Mouse (Mus musculus) forebrain, embryonic 11.5 days (tissue): ENCODE results near the gene Ppp6r2. TPM values are rescaled to one million over a fixed set of nuclear protein-coding genes. Genes with fewer than 3 reads are reported as not detected.

Experiments
- ATAC-seq: fragments of 200-750 bp; cut with Nextera tagmentation; replicated peaks from 2 replicates; pipeline ENCODE4 v1.8.0; 2017; ENCODE audit warnings: moderate TSS enrichment; ENCODE audit not compliant: low FRiP score
- DNase-seq: peaks from one replicate; pipeline ENCODE4 v3.0.0-alpha.2; 2017; ENCODE audit warnings: low spot score
- H3K27ac ChIP-seq: fragments of 300-500 bp; sonication (generic); 2 replicates; pipeline ENCODE4 v1.5.1; 2014; ENCODE audit warnings: low read depth, low read length
- H3K27me3 ChIP-seq: fragments of 300-500 bp; sonication (generic); 2 replicates; pipeline ENCODE4 v1.6.1; 2014; ENCODE audit warnings: mild to moderate bottlenecking, low read length, mixed read lengths; ENCODE audit not compliant: control insufficient read depth, insufficient read depth
- H3K36me3 ChIP-seq: fragments of 300-500 bp; sonication (generic); 2 replicates; pipeline ENCODE4 v1.6.1; 2014; ENCODE audit warnings: mild to moderate bottlenecking, low read length, moderate library complexity, mixed read lengths; ENCODE audit not compliant: control insufficient read depth, insufficient read depth
- H3K4me1 ChIP-seq: fragments of 300-500 bp; sonication (generic); replicated peaks from 2 replicates; pipeline ENCODE4 v1.6.1; 2014; ENCODE audit warnings: low read length, mixed read lengths; ENCODE audit not compliant: control insufficient read depth, insufficient read depth
- H3K4me2 ChIP-seq: fragments of 300-500 bp; sonication (generic); 2 replicates; pipeline ENCODE4 v1.6.1; 2014; ENCODE audit warnings: low read depth, mild to moderate bottlenecking, low read length, moderate library complexity, mixed read lengths; ENCODE audit not compliant: severe bottlenecking
- H3K4me3 ChIP-seq: fragments of 300-500 bp; sonication (generic); 2 replicates; pipeline ENCODE4 v1.5.1; 2014; ENCODE audit warnings: low read depth, low read length
- H3K9ac ChIP-seq: fragments of 300-500 bp; sonication (generic); 2 replicates; pipeline ENCODE4 v1.6.1; 2014; ENCODE audit warnings: low read length
- H3K9me3 ChIP-seq: fragments of 300-500 bp; sonication (generic); 2 replicates; pipeline ENCODE4 v1.6.1; 2016; ENCODE audit warnings: low read length, mixed read lengths; ENCODE audit not compliant: control insufficient read depth
- WGBS: fragments of 180-500 bp; shearing (Covaris S2); extraction: QIAGEN DNeasy Blood & Tissue Kit; methylation state at CpG from one replicate; pipeline ENCODE4 v1.1.7; 2014; 5-methylcytosine and 5-hydroxymethylcytosine counted together
- microRNA-seq: library from miRNA; unstranded; fragments of <30 nt; microRNA quantifications from one replicate; pipeline ENCODE4, GENCODE M21; 2016; ENCODE audit not compliant: insufficient number of aligned reads
- polyA plus RNA-seq: library from polyadenylated mRNA; unstranded; fragments of >200 nt; fragmentation: Nextera tagmentation; extraction: Ambion mirVana; gene quantifications from 2 replicates; pipeline ENCODE4 v1.2.1, GENCODE M21; 2014

Gene Ppp6r2
- polyA plus RNA-seq, 1 experiment from 2014 or later: 45.1 TPM

- Histone ChIP-seq H3K9ac (no peak overlapping the region), H3K4me2 (no peak overlapping the region), H3K9me3 (no peaks in the 10 kb centered on the region), H3K4me1 (no peaks in the 10 kb centered on the region), H3K36me3 (no peaks in the 10 kb centered on the region), H3K4me3 (no peak overlapping the region), H3K27ac (no peak overlapping the region), H3K27me3 (no peaks in the 10 kb centered on the region)
- WGBS: 84% methylated on average over 17 of the region's 17 CpGs
- ATAC-seq (no peak), DNase-seq (no peak)
Measured at GRCm38 (mm10) chr15:89334774-89335537, 123.6 kb downstream of the Ppp6r2 start.

- H3K4me2 ChIP-seq: no peak overlapping the region
- ATAC-seq: no peak
Measured at GRCm38 (mm10) chr15:89336422-89336821, 125.1 kb downstream of the Ppp6r2 start.

More at GRCm38 (mm10) chr15:89336422-89336821, 125.1 kb downstream of the Ppp6r2 start:
- Histone ChIP-seq H3K9ac (no peak overlapping the region), H3K9me3 (no peaks in the 10 kb centered on the region), H3K4me1 (no peaks in the 10 kb centered on the region), H3K27ac (no peak overlapping the region), H3K36me3 (no peaks in the 10 kb centered on the region), H3K4me3 (no peak overlapping the region), H3K27me3 (no peaks in the 10 kb centered on the region)
- 83% methylated on average over 14 of the region's 14 CpGs for WGBS
- no peak for DNase-seq

Small RNA genes lying within 50 kb of the gene (microRNA-seq; reads per million reads assigned to microRNA genes)
- gene Mir6958 (6.7 reads per million), gene Mir6959 (not detected), gene Mir7118 (not detected)

Other genes with a start within 250 kb of the Ppp6r2 start
- 12.5 TPM in 2 replicates for gene Mlc1, start 232.5 kb upstream of the Ppp6r2 start, polyA plus RNA-seq
- not detected in 2 replicates for gene Mov10l1, start 228.6 kb upstream of the Ppp6r2 start, polyA plus RNA-seq
- 0.71 and 0.83 TPM in 2 replicates for gene Panx2, start 151.8 kb upstream of the Ppp6r2 start, polyA plus RNA-seq
- 55.8 and 61.0 TPM in 2 replicates for gene Trabd, start 136.4 kb upstream of the Ppp6r2 start, polyA plus RNA-seq
- gene Selenoo, start 122.5 kb upstream of the Ppp6r2 start, polyA plus RNA-seq: 22.6 and 25.1 TPM in 2 replicates
- 24.2 and 26.0 TPM in 2 replicates for gene Tubgcp6, start 88.4 kb upstream of the Ppp6r2 start, polyA plus RNA-seq
- 14.2 and 16.2 TPM in 2 replicates for gene Hdac10, start 82.9 kb upstream of the Ppp6r2 start, polyA plus RNA-seq
- 26.9 and 29.8 TPM in 2 replicates for gene Mapk12, start 70.8 kb upstream of the Ppp6r2 start, polyA plus RNA-seq
- gene Mapk11, start 61.9 kb upstream of the Ppp6r2 start, polyA plus RNA-seq: 43.2 and 47.6 TPM in 2 replicates
- gene Plxnb2, start 30.8 kb upstream of the Ppp6r2 start, polyA plus RNA-seq: 162 and 176 TPM in 2 replicates
- 26.7 and 27.5 TPM in 2 replicates for gene Dennd6b, start 15.1 kb upstream of the Ppp6r2 start, polyA plus RNA-seq
- gene Sbf1, start 103.8 kb downstream of the Ppp6r2 start, polyA plus RNA-seq: 76.5 and 87.8 TPM in 2 replicates
- 0.15 TPM in 1 of 2 replicates, not detected in the other for gene Adm2, start 111.2 kb downstream of the Ppp6r2 start, polyA plus RNA-seq
- not detected in 2 replicates for gene Miox, start 122.8 kb downstream of the Ppp6r2 start, polyA plus RNA-seq
- gene Lmf2, start 144.1 kb downstream of the Ppp6r2 start, polyA plus RNA-seq: 43.7 and 47.3 TPM in 2 replicates
- 191 and 203 TPM in 2 replicates for gene Ncaph2, start 144.2 kb downstream of the Ppp6r2 start, polyA plus RNA-seq
- gene Sco2, start 162.3 kb downstream of the Ppp6r2 start, polyA plus RNA-seq: 5.1 and 5.7 TPM in 2 replicates
- gene Tymp, start 165.5 kb downstream of the Ppp6r2 start, polyA plus RNA-seq: 0.80 and 1.3 TPM in 2 replicates
- gene Odf3b, start 167.7 kb downstream of the Ppp6r2 start, polyA plus RNA-seq: 0.37 and 1.2 TPM in 2 replicates
- gene Klhdc7b, start 173.4 kb downstream of the Ppp6r2 start, polyA plus RNA-seq: not detected in 2 replicates
- gene Syce3, start 198.9 kb downstream of the Ppp6r2 start, polyA plus RNA-seq: not detected in 2 replicates
- gene Cpt1b, start 214.3 kb downstream of the Ppp6r2 start, polyA plus RNA-seq: 0.84 TPM in 1 of 2 replicates, not detected in the other
- gene C730034F03Rik, start 218.0 kb downstream of the Ppp6r2 start, polyA plus RNA-seq: 3.5 and 6.0 TPM in 2 replicates
- 0.40 TPM in 1 of 2 replicates, not detected in the other for gene Gm44502, start 218.1 kb downstream of the Ppp6r2 start, polyA plus RNA-seq
- gene Chkb, start 218.4 kb downstream of the Ppp6r2 start, polyA plus RNA-seq: 54.5 and 56.0 TPM in 2 replicates
- 26.0 and 27.4 TPM in 2 replicates for gene Mapk8ip2, start 242.4 kb downstream of the Ppp6r2 start, polyA plus RNA-seq